Mouse (Mus musculus) erythroblast, embryonic 14.5 days (primary cell): ENCODE measurements around the gene Hoxd13.

Source experiments
- GATA1 ChIP-seq: IDR thresholded peaks from 2 replicates; pipeline ENCODE4 v1.6.1; 2012; ENCODE audit warnings: low read length, inconsistent platforms, mixed read lengths
- TAL1 ChIP-seq: IDR thresholded peaks from 3 replicates; pipeline ENCODE4 v1.6.1; 2012; ENCODE audit warnings: low read length, inconsistent platforms, mixed read lengths

DNA sequence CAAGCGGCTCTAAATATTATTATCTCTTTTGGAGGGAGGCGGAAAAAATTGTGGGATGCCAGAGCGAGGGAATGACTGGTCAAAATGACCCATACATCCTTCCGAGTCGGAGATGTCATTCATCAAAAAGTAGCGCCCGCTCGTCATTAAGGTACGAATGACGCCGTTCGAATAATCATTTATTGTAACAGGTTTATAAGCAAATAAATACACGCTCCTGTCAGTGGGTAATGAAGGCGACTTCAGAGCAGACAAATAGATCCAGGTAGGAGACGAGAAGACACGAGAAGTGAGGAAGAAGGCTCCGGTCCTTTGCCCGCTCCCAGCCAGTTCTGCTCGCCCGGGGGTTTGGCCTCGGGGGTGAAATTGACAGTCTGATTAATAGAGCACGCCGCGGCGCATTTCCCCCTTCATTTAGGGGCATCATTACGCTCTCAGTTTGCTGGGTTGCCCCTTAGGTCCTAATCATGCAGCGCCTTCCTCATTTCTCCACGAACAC lies 8.6 kb upstream of the Hoxd13 start, which contains the start of gene Evx2:
- TF ChIP-seq TAL1 (no peak), GATA1 (no peak)
